Mouse (Mus musculus): ENCODE measurements around the gene Ak4.

GRCm38 (mm10) chr4:101369738-101370275 lies 49.3 kb upstream of the Ak4 start:
- no peak for TF ChIP-seq CTCF (IDR thresholded peaks at IDR 0.05; ENCODE audit: low read depth)
- no peak for TF ChIP-seq EP300 (IDR thresholded peaks at IDR 0.05; ENCODE audit: low read depth)

All from heart, postnatal 0 days (tissue).